Mouse (Mus musculus) embryo, embryonic 10 days (tissue): Measurements from ENCODE around the gene Map1b.

ENCODE experiments used
- DNase-seq: peaks from one replicate; pipeline ENCODE4 v3.0.0-alpha.2; 2015; ENCODE audit warnings: low spot score

Gene Map1b

GRCm38 (mm10) chr13:99489175-99489574 lies 27.2 kb downstream of the Map1b start:
- no peak for DNase-seq

GRCm38 (mm10) chr13:99485861-99486260 lies 30.5 kb downstream of the Map1b start:
- no peak for DNase-seq

- DNase-seq = no peak
These were observed 31.0 kb downstream of the Map1b start for GRCm38 (mm10) chr13:99485331-99485733.

- DNase-seq = no peak
These were observed 31.4 kb downstream of the Map1b start for GRCm38 (mm10) chr13:99484905-99485304.

GRCm38 (mm10) chr13:99483433-99483832 lies 32.9 kb downstream of the Map1b start:
- no peak for DNase-seq

- DNase-seq = peak; percentile 89
These were observed 40.9 kb downstream of the Map1b start for GRCm38 (mm10) chr13:99475488-99475887.

GRCm38 (mm10) chr13:99475033-99475432 lies 41.3 kb downstream of the Map1b start:
- peak; percentile 70 for DNase-seq

- no peak for DNase-seq
These were observed 42.2 kb downstream of the Map1b start for GRCm38 (mm10) chr13:99474108-99474507.

GRCm38 (mm10) chr13:99472028-99472427 lies 44.3 kb downstream of the Map1b start:
- DNase-seq = no peak

- no peak for DNase-seq
These were observed 46.3 kb downstream of the Map1b start for GRCm38 (mm10) chr13:99470084-99470483.

GRCm38 (mm10) chr13:99468267-99468666 lies 48.1 kb downstream of the Map1b start:
- no peak for DNase-seq

- peak; percentile 62 for DNase-seq
These were observed 49.5 kb downstream of the Map1b start for GRCm38 (mm10) chr13:99466811-99467315.

GRCm38 (mm10) chr13:99466064-99466463 lies 50.3 kb downstream of the Map1b start:
- DNase-seq = peak; percentile 21

GRCm38 (mm10) chr13:99464551-99464950 lies 51.8 kb downstream of the Map1b start:
- no peak for DNase-seq

GRCm38 (mm10) chr13:99461886-99462285 lies 54.5 kb downstream of the Map1b start:
- DNase-seq = no peak

- DNase-seq = no peak
These were observed 56.7 kb downstream of the Map1b start for GRCm38 (mm10) chr13:99459612-99460011.

- no peak for DNase-seq
These were observed 57.5 kb downstream of the Map1b start for GRCm38 (mm10) chr13:99458658-99459386.

GRCm38 (mm10) chr13:99454977-99455376 lies 61.4 kb downstream of the Map1b start:
- no peak for DNase-seq

- no peak for DNase-seq
These were observed 63.9 kb downstream of the Map1b start for GRCm38 (mm10) chr13:99452444-99452843.

GRCm38 (mm10) chr13:99451276-99451675 lies 65.1 kb downstream of the Map1b start:
- no peak for DNase-seq

GRCm38 (mm10) chr13:99450766-99451165 lies 65.6 kb downstream of the Map1b start:
- no peak for DNase-seq

- no peak for DNase-seq
These were observed 66.8 kb downstream of the Map1b start for GRCm38 (mm10) chr13:99449547-99449946.

- DNase-seq = no peak
These were observed 68.1 kb downstream of the Map1b start for GRCm38 (mm10) chr13:99448278-99448677.
